Mouse (Mus musculus) cerebellum, adult 8-10 months (tissue): ENCODE measurements around the gene Taar9.
"Not testable (repeated sequence)": the region's sequence is repeated elsewhere in the genome, so short reads cannot be mapped to it uniquely, and the experiment has no call there.

Experiments used
- DNase-seq: peaks from one replicate; pipeline ENCODE4 v3.0.0; 2022

The Taar9 gene

GRCm38 (mm10) chr10:24074751-24075150, 34.6 kb downstream of the Taar9 start:
- DNase-seq = not testable (repeated sequence)

- DNase-seq = no peak
Observed at GRCm38 (mm10) chr10:24058986-24059385, 50.3 kb downstream of the Taar9 start.
